Mouse (Mus musculus): ENCODE data around the gene Dot1l. TPM values are rescaled to one million over a fixed set of nuclear protein-coding genes. Genes with fewer than 3 reads are reported as not detected.
"Not testable (repeated sequence)": the region's sequence is repeated elsewhere in the genome, so short reads cannot be mapped to it uniquely, and the experiment has no call there.

The Dot1l gene
- polyA plus RNA-seq, 1 experiment from 2014 or later = 23.8 TPM

DNA sequence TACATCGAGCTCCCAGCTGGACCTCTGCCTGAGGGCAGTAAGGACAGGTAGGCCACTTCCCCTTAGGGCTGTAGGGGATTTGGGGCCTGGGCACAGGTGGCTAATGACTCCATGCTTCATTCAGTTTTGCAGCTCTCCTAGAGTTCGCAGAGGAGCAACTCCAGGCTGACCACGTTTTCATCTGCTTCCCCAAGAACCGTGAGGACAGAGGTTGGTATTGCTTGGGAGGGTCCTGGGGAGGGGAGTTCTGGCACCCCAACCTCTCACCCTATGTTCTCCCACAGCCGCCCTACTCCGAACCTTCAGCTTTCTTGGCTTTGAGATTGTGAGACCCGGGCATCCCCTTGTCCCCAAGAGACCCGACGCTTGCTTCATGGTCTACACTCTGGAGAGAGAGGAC, 73.6 kb downstream of the Dot1l start:
- H3K4me3 ChIP-seq (replicated peaks; ENCODE audit: low read length) = not testable (repeated sequence)
- 0 out of 2 replicates have a peak overlapping the region, but pooled peaks have one; percentile 96 for H3K9ac ChIP-seq

GRCm38 (mm10) chr10:80829359-80830278, 74.6 kb downstream of the Dot1l start:
- Histone ChIP-seq H3K4me1 (replicated peaks; ENCODE audit: control insufficient read depth, insufficient read depth, low read length) (peaks cover 12% of the 10 kb centered on the region), H3K4me2 (replicated peaks) (no peak overlapping the region), H3K36me3 (replicated peaks; ENCODE audit: control insufficient read depth, insufficient read depth) (peaks cover 27% of the 10 kb centered on the region), H3K9ac (no peak overlapping the region), H3K27ac (no peak overlapping the region), H3K4me3 (replicated peaks; ENCODE audit: low read length) (no peak overlapping the region), H3K27me3 (ENCODE audit: control insufficient read depth, insufficient read depth, low read length) (peaks cover 16% of the 10 kb centered on the region), H3K9me3 (ENCODE audit: control insufficient read depth, low read length) (no peaks in the 10 kb centered on the region)
- WGBS = 74% methylated on average over 1 of the region's 1 CpGs
- DNase-seq (ENCODE audit: low spot score) = no peak
- ATAC-seq (ENCODE audit: low FRiP score) = no peak

More for the DNA sequence above, 73.6 kb downstream of the Dot1l start:
- not testable (repeated sequence) for ATAC-seq (ENCODE audit: low FRiP score); H3K27ac ChIP-seq; H3K9me3 ChIP-seq (ENCODE audit: control insufficient read depth, low read length); DNase-seq (ENCODE audit: low spot score); H3K27me3 ChIP-seq (ENCODE audit: control insufficient read depth, insufficient read depth, low read length)
- H3K4me2 ChIP-seq (replicated peaks) = peak overlapping the region; percentile 91
- peaks cover 12% of the 10 kb centered on the region for H3K4me1 ChIP-seq (replicated peaks; ENCODE audit: control insufficient read depth, insufficient read depth, low read length)
- peaks cover 27% of the 10 kb centered on the region for H3K36me3 ChIP-seq (replicated peaks; ENCODE audit: control insufficient read depth, insufficient read depth)
- 86% methylated on average over 7 of the region's 9 CpGs for WGBS

GRCm38 (mm10) chr10:80831136-80831535, 76.1 kb downstream of the Dot1l start:
- DNase-seq (ENCODE audit: low spot score) (no peak), ATAC-seq (ENCODE audit: low FRiP score) (no peak)
- Histone ChIP-seq H3K36me3 (replicated peaks; ENCODE audit: control insufficient read depth, insufficient read depth) (peaks cover 33% of the 10 kb centered on the region), H3K27me3 (ENCODE audit: control insufficient read depth, insufficient read depth, low read length) (peaks cover 31% of the 10 kb centered on the region), H3K9ac (no peak overlapping the region), H3K9me3 (ENCODE audit: control insufficient read depth, low read length) (no peaks in the 10 kb centered on the region), H3K4me2 (replicated peaks) (no peak overlapping the region), H3K4me1 (replicated peaks; ENCODE audit: control insufficient read depth, insufficient read depth, low read length) (peaks cover 12% of the 10 kb centered on the region), H3K4me3 (replicated peaks; ENCODE audit: low read length) (no peak overlapping the region), H3K27ac (no peak overlapping the region)
- WGBS = 3% methylated on average over 9 of the region's 9 CpGs

- H3K9me3 ChIP-seq (ENCODE audit: control insufficient read depth, low read length) = no peaks in the 10 kb centered on the region
- H3K4me2 ChIP-seq (replicated peaks) = no peak overlapping the region
- peaks cover 8% of the 10 kb centered on the region for H3K4me1 ChIP-seq (replicated peaks; ENCODE audit: control insufficient read depth, insufficient read depth, low read length)
- no peak for DNase-seq (ENCODE audit: low spot score)
- no peak overlapping the region for H3K27ac ChIP-seq
- H3K27me3 ChIP-seq (ENCODE audit: control insufficient read depth, insufficient read depth, low read length) = peaks cover 35% of the 10 kb centered on the region
- no peak for ATAC-seq (ENCODE audit: low FRiP score)
- no peak overlapping the region for H3K9ac ChIP-seq
- WGBS = 38% methylated on average over 7 of the region's 7 CpGs
- peaks cover 33% of the 10 kb centered on the region for H3K36me3 ChIP-seq (replicated peaks; ENCODE audit: control insufficient read depth, insufficient read depth)
- no peak overlapping the region for H3K4me3 ChIP-seq (replicated peaks; ENCODE audit: low read length)
These were observed 77.8 kb downstream of the Dot1l start for GRCm38 (mm10) chr10:80832818-80833217.

GRCm38 (mm10) chr10:80835617-80836016, 80.6 kb downstream of the Dot1l start:
- Histone ChIP-seq H3K27me3 (ENCODE audit: control insufficient read depth, insufficient read depth, low read length) (peaks cover 36% of the 10 kb centered on the region), H3K36me3 (replicated peaks; ENCODE audit: control insufficient read depth, insufficient read depth) (peaks cover 17% of the 10 kb centered on the region; the same call in 1 of the 2 replicates), H3K9me3 (ENCODE audit: control insufficient read depth, low read length) (no peaks in the 10 kb centered on the region), H3K9ac (peak overlapping the region; percentile 16; the same call in 1 of the 2 replicates), H3K4me3 (replicated peaks; ENCODE audit: low read length) (peak overlapping the region; percentile 5; the same call in 1 of the 2 replicates), H3K27ac (no peak overlapping the region), H3K4me2 (replicated peaks) (peak overlapping the region; percentile 19), H3K4me1 (replicated peaks; ENCODE audit: control insufficient read depth, insufficient read depth, low read length) (no peaks in the 10 kb centered on the region)
- WGBS = 38% methylated on average over 30 of the region's 30 CpGs
- DNase-seq (ENCODE audit: low spot score) = no peak
- ATAC-seq (ENCODE audit: low FRiP score) = no peak

DNA sequence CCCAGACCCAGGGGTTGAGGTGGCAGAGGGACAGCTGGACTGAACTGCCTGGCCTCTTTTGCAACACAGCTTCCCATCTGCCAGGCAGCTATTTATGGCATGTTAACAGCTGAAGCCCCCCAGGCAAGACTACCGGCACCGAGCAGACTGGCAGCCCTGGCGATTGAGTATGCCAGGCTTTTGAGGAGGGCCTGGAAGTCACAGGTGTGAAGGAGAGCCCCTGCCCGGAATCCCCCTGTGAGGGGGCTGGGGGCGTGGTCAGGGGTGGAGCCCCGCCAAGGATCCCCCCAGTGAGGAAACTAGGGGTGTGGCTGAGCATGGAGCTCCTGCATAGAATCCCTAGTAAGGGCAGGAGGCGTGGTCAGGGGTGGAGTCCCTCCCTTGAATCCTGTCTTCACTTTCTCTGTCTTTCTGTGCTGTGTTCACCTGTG, 82.0 kb downstream of the Dot1l start:
- H3K9me3 ChIP-seq (ENCODE audit: control insufficient read depth, low read length) = no peaks in the 10 kb centered on the region
- no peak overlapping the region for H3K4me3 ChIP-seq (replicated peaks; ENCODE audit: low read length)
- no peak overlapping the region for H3K9ac ChIP-seq
- H3K4me1 ChIP-seq (replicated peaks; ENCODE audit: control insufficient read depth, insufficient read depth, low read length) = no peaks in the 10 kb centered on the region
- DNase-seq (ENCODE audit: low spot score) (no peak), ATAC-seq (ENCODE audit: low FRiP score) (no peak)
- H3K36me3 ChIP-seq (replicated peaks; ENCODE audit: control insufficient read depth, insufficient read depth) = 0 out of 2 replicates have a peak, but pooled peaks cover 11% of the 10 kb centered on the region
- WGBS = 46% methylated on average over 7 of the region's 7 CpGs
- no peak overlapping the region for H3K27ac ChIP-seq
- H3K4me2 ChIP-seq (replicated peaks) = no peak overlapping the region
- H3K27me3 ChIP-seq (ENCODE audit: control insufficient read depth, insufficient read depth, low read length) = peaks cover 36% of the 10 kb centered on the region

- WGBS = 23% methylated on average over 2 of the region's 2 CpGs
These were observed 82.8 kb downstream of the Dot1l start for GRCm38 (mm10) chr10:80837827-80838226.

DNA sequence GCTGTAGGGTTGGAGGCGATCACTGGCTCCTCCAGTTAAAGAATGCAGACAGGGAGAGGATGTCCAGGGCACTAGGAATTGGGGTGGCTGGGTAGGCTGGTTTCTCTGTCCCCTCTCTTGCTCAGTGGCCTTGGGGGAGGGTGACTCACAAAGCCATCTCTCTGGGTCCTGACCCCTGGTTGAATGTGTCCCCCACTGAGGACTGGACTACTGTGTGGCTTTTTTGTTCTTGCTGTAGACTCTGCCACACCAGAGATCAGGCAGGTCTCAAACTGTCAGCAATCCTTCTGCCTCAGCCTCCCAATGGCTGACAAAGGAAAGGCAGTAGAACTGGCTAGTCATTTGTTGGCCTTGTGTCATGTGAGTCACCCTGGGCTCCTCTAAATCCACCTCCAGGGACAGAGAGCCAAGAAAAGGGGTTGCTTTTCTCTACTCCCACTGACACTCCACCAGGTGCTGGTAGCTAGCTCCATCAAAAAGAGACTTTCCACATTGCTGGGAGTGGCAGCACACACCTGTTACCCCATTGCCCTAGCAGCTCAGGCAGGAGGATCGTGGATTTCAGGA, 83.4 kb downstream of the Dot1l start:
- H3K27me3 ChIP-seq (ENCODE audit: control insufficient read depth, insufficient read depth, low read length) = peaks cover 44% of the 10 kb centered on the region
- 71% methylated on average over 2 of the region's 2 CpGs for WGBS

More at GRCm38 (mm10) chr10:80837827-80838226, 82.8 kb downstream of the Dot1l start:
- Histone ChIP-seq H3K9me3 (ENCODE audit: control insufficient read depth, low read length) (no peaks in the 10 kb centered on the region), H3K27ac (no peak overlapping the region), H3K9ac (no peak overlapping the region), H3K36me3 (replicated peaks; ENCODE audit: control insufficient read depth, insufficient read depth) (0 out of 2 replicates have a peak, but pooled peaks cover 6% of the 10 kb centered on the region), H3K4me1 (replicated peaks; ENCODE audit: control insufficient read depth, insufficient read depth, low read length) (no peaks in the 10 kb centered on the region), H3K4me2 (replicated peaks) (no peak overlapping the region), H3K27me3 (ENCODE audit: control insufficient read depth, insufficient read depth, low read length) (peaks cover 43% of the 10 kb centered on the region), H3K4me3 (replicated peaks; ENCODE audit: low read length) (no peak overlapping the region)
- no peak for ATAC-seq (ENCODE audit: low FRiP score)
- DNase-seq (ENCODE audit: low spot score) = no peak

DNA sequence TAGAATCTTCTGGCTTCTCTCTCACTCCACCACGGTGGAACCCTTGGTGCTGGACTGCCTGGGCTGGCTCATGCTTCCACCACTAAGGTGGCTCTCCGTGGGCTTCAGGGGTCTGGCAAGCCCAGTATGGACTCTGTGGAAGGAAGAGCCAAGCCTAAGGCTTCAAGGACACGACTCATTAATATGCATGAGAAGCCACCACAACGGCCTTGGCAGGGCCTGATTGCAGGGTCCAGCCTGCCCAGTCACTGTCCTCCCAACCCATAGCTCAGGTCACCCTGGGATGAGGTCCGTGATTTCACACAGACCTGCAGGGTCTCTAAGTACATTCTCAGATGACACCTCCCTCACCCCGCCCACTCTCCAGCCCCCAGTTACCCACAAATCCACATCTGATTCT, 84.8 kb downstream of the Dot1l start:
- Histone ChIP-seq H3K9ac (no peak overlapping the region), H3K36me3 (replicated peaks; ENCODE audit: control insufficient read depth, insufficient read depth) (0 out of 2 replicates have a peak, but pooled peaks cover 6% of the 10 kb centered on the region), H3K9me3 (ENCODE audit: control insufficient read depth, low read length) (no peaks in the 10 kb centered on the region), H3K27ac (no peak overlapping the region), H3K4me1 (replicated peaks; ENCODE audit: control insufficient read depth, insufficient read depth, low read length) (peaks cover 5% of the 10 kb centered on the region; the same call in 1 of the 2 replicates), H3K4me2 (replicated peaks) (no peak overlapping the region), H3K27me3 (ENCODE audit: control insufficient read depth, insufficient read depth, low read length) (peaks cover 43% of the 10 kb centered on the region), H3K4me3 (replicated peaks; ENCODE audit: low read length) (no peak overlapping the region)
- DNase-seq (ENCODE audit: low spot score) (no peak), ATAC-seq (ENCODE audit: low FRiP score) (no peak)
- 57% methylated on average over 6 of the region's 6 CpGs for WGBS

More for the DNA sequence above, 83.4 kb downstream of the Dot1l start:
- Histone ChIP-seq H3K4me2 (replicated peaks) (no peak overlapping the region), H3K4me1 (replicated peaks; ENCODE audit: control insufficient read depth, insufficient read depth, low read length) (0 out of 2 replicates have a peak, but pooled peaks cover 2% of the 10 kb centered on the region), H3K9ac (no peak overlapping the region), H3K4me3 (replicated peaks; ENCODE audit: low read length) (no peak overlapping the region), H3K9me3 (ENCODE audit: control insufficient read depth, low read length) (no peaks in the 10 kb centered on the region), H3K36me3 (replicated peaks; ENCODE audit: control insufficient read depth, insufficient read depth) (0 out of 2 replicates have a peak, but pooled peaks cover 6% of the 10 kb centered on the region), H3K27ac (no peak overlapping the region)
- DNase-seq (ENCODE audit: low spot score) (no peak), ATAC-seq (ENCODE audit: low FRiP score) (no peak)
